ENCODE assay signal across 8 mouse cellular contexts in the genomic region with DNA sequence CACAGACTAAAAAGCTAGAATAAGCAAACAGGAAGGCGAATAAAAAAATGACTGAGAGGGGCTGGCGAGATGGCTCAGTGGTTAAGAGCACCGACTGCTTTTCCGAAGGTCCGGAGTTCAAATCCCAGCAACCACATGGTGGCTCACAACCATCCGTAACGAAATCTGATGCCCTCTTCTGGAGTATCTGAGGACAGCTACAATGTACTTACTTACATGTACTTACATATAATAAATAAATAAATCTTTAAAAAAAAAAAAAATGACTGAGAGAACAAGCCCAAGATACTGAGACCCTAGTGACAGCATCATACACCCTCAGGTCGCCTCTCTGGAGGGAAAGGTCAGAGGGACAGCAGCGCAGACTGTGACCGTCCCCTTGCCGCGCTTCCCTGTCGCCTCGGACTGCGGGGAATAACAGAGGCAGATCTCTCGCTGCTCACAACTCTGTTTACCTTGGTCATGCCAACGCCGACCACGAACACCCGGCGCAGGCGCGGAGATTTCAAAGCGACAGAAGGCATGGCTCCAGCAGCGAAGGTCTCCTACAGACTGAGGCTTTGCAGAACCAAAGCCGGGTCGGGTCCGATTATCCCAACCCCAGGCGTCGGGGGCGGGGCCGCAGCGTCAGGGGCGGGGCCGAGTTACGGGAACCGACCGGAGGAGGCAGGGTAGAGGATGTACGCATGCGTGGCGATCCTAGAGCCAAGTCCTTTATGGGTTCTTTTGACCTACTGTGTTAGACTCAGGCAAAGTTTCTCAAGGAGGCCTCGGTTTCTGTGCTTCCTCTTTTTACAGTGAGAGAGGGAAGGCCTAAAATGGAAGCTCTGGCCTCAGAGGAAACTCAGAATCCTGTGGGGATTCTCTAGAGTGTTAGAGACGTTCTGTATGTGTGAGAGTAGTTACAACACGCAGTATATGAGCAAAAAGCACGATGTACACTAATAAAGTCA. TPM values are rescaled to one million over a fixed set of nuclear protein-coding genes. Genes with fewer than 3 reads are reported as not detected.
A peak's percentile ranks its signal among the peaks of the same experiment; 100 is the strongest.
DNase-seq lines count a peak whose midpoint lies in the region; ATAC-seq and TF ChIP-seq lines count a peak whose summit lies in the region.

No protein-coding gene starts in this region.

- H3K27ac ChIP-seq in forebrain, embryonic 15.5 days (replicated peaks): peak overlapping the region; percentile 57
- H3K27ac ChIP-seq in layer of hippocampus, adult 2 months: peak overlapping the region; percentile 83
- 0 out of 2 replicates have a peak overlapping the region, but pooled peaks have one; percentile 55 for H3K27ac ChIP-seq in lung, embryonic 14.5 days (ENCODE audit: low read depth)
- peak overlapping the region; percentile 67; the same call in 1 of the 2 replicates for H3K27ac ChIP-seq in olfactory bulb, adult 2 months (ENCODE audit: insufficient read depth, low read depth, low read length)
- H3K27ac ChIP-seq in thymus, adult 2 months (ENCODE audit: control insufficient read depth, insufficient read depth, low read length): no peak overlapping the region

- ATAC-seq in forebrain, embryonic 15.5 days (replicated peaks): peak; percentile 95
- peak; percentile 95 for ATAC-seq in lung, embryonic 14.5 days (ENCODE audit: insufficient read depth)

- DNase-seq in ES-CJ7 (ENCODE audit: low read depth, low spot score): peak; percentile 97
- peak; percentile 95 for DNase-seq in cerebellum, adult 11 months
- peak; percentile 93 to 95 for DNase-seq in heart, postnatal 36 days
- DNase-seq in layer of hippocampus, adult 2 months (ENCODE audit: low spot score in 2 of 2): peak; percentile 93 to 94
- peak; percentile 95 for DNase-seq in lung, embryonic 14.5 days
- DNase-seq in thymus, adult 2 months: peak; percentile 92

- peak overlapping the region; percentile 67 for H3K9ac ChIP-seq in forebrain, embryonic 15.5 days (replicated peaks)
- peak overlapping the region; percentile 61 for H3K9ac ChIP-seq in lung, embryonic 14.5 days

- H3K36me3 ChIP-seq in forebrain, embryonic 15.5 days: no peaks in the 10 kb centered on the region
- H3K36me3 ChIP-seq in lung, embryonic 14.5 days (ENCODE audit: insufficient read depth): no peaks in the 10 kb centered on the region
- no peaks in the 10 kb centered on the region for H3K36me3 ChIP-seq in thymus, adult 2 months (ENCODE audit: control insufficient read depth, insufficient read depth, low read length)

- TF ChIP-seq POLR2A in olfactory bulb, adult 2 months (IDR thresholded peaks at IDR 0.05; ENCODE audit: insufficient read depth, low read depth, low read length): peak; percentile 74
- peak; percentile 30; the same call in 1 of the 2 replicates for TF ChIP-seq POLR2A in thymus, adult 2 months (IDR thresholded peaks at IDR 0.05; ENCODE audit: control insufficient read depth, extremely low read depth, insufficient read depth, low read length, poor library complexity)

- H3K27me3 ChIP-seq in forebrain, embryonic 15.5 days: no peaks in the 10 kb centered on the region
- H3K27me3 ChIP-seq in lung, embryonic 14.5 days (ENCODE audit: insufficient read depth, low read length): no peaks in the 10 kb centered on the region
- no peaks in the 10 kb centered on the region for H3K27me3 ChIP-seq in thymus, adult 2 months (ENCODE audit: control insufficient read depth, insufficient read depth, low read length)

- 13% methylated on average over 45 of the region's 45 CpGs for WGBS in forebrain, embryonic 15.5 days
- whole genome bisulfite sequencing in lung, embryonic 14.5 days: 11% methylated on average over 43 of the region's 45 CpGs
- WGBS in olfactory bulb, adult 2 months: 12% methylated on average over 45 of the region's 45 CpGs
- WGBS in thymus, adult 2 months: 12% methylated on average over 45 of the region's 45 CpGs

- peak; percentile 34 for TF ChIP-seq CTCF in layer of hippocampus, adult 2 months (conservative IDR thresholded peaks at IDR 0.05)
- peak; percentile 16; the same call in 1 of the 2 replicates for TF ChIP-seq CTCF in lung, embryonic 14.5 days (IDR thresholded peaks at IDR 0.05; ENCODE audit: low read depth)
- TF ChIP-seq CTCF in olfactory bulb, adult 2 months (IDR thresholded peaks at IDR 0.05; ENCODE audit: insufficient read depth, low read depth, low read length): 0 out of 2 replicates have a peak, but pooled peaks have one; percentile 13
- no peak for TF ChIP-seq CTCF in thymus, adult 2 months (IDR thresholded peaks at IDR 0.05; ENCODE audit: borderline replicate concordance, control insufficient read depth, extremely low read depth, insufficient read depth, low read length, poor library complexity)

- peak overlapping the region; percentile 66 for H3K4me3 ChIP-seq in forebrain, embryonic 15.5 days
- peak overlapping the region; percentile 60 for H3K4me3 ChIP-seq in layer of hippocampus, adult 2 months
- H3K4me3 ChIP-seq in lung, embryonic 14.5 days (ENCODE audit: low read depth, low read length): peak overlapping the region; percentile 47
- peak overlapping the region; percentile 66 for H3K4me3 ChIP-seq in olfactory bulb, adult 2 months (ENCODE audit: insufficient read depth, low read depth, low read length)
- peak overlapping the region; percentile 92 for H3K4me3 ChIP-seq in thymus, adult 2 months (ENCODE audit: control insufficient read depth, insufficient read depth, low read length)

- peak overlapping the region; percentile 55 for H3K4me2 ChIP-seq in forebrain, embryonic 15.5 days (replicated peaks)
- peak overlapping the region; percentile 63 for H3K4me2 ChIP-seq in lung, embryonic 14.5 days

- H3K4me1 ChIP-seq in forebrain, embryonic 15.5 days: no peaks in the 10 kb centered on the region
- no peaks in the 10 kb centered on the region for H3K4me1 ChIP-seq in lung, embryonic 14.5 days (ENCODE audit: insufficient read depth)
- H3K4me1 ChIP-seq in olfactory bulb, adult 2 months (ENCODE audit: control insufficient read depth, insufficient read depth, low read length): no peaks in the 10 kb centered on the region
- no peaks in the 10 kb centered on the region for H3K4me1 ChIP-seq in thymus, adult 2 months (replicated peaks; ENCODE audit: control insufficient read depth, insufficient read depth, low read length)

- H3K9me3 ChIP-seq in forebrain, embryonic 15.5 days: no peaks in the 10 kb centered on the region
- H3K9me3 ChIP-seq in lung, embryonic 14.5 days (ENCODE audit: low read depth, low read length): no peaks in the 10 kb centered on the region

- intact Hi-C loops in heart, postnatal 36 days (cut with DNase I): no loop called here

RNA-seq across cellular contexts. Expression of a gene that starts 22.0 kb away (rescaled TPM):
- 0.14 and 0.33 TPM in 2 replicates for polyA plus RNA-seq in forebrain, embryonic 15.5 days (2015; fragmentation: Nextera tagmentation; extraction: Ambion mirVana)
- total RNA-seq in heart, postnatal 36 days (2021): 10 to 100 TPM; 25.6 to 26.3 TPM
- 10 to 100 TPM; 10.2 to 10.4 TPM for total RNA-seq in layer of hippocampus, adult 2 months (2021)
- polyA plus RNA-seq in lung, embryonic 14.5 days (2014; fragmentation: Nextera tagmentation; extraction: Ambion mirVana): 3.5 TPM in 2 replicates
- not detected in 2 replicates for polyA plus RNA-seq in olfactory bulb, adult 2 months (2012; ENCODE audit: insufficient read depth, insufficient read length, low replicate concordance, missing spikeins)
- 5.7 and 12.0 TPM in 2 replicates for polyA plus RNA-seq in thymus, adult 2 months (2012; rRNA removed)

RNA-seq across cellular contexts. Expression of a gene that starts 26.6 kb away (rescaled TPM):
- polyA plus RNA-seq in forebrain, embryonic 15.5 days (2015; fragmentation: Nextera tagmentation; extraction: Ambion mirVana): 206 and 214 TPM in 2 replicates
- total RNA-seq in heart, postnatal 36 days (2021): 100 to 1,000 TPM; 307 to 334 TPM
- 10 to 100 TPM; 91.8 to 96.0 TPM for total RNA-seq in layer of hippocampus, adult 2 months (2021)
- 239 and 248 TPM in 2 replicates for polyA plus RNA-seq in lung, embryonic 14.5 days (2014; fragmentation: Nextera tagmentation; extraction: Ambion mirVana)
- not detected in 2 replicates for polyA plus RNA-seq in olfactory bulb, adult 2 months (2012; ENCODE audit: insufficient read depth, insufficient read length, low replicate concordance, missing spikeins)
- 92.7 and 103 TPM in 2 replicates for polyA plus RNA-seq in thymus, adult 2 months (2012; rRNA removed)

RNA-seq across cellular contexts. Expression of a gene that starts 47.0 kb away (rescaled TPM):
- 10.0 and 10.4 TPM in 2 replicates for polyA plus RNA-seq in forebrain, embryonic 15.5 days (2015; fragmentation: Nextera tagmentation; extraction: Ambion mirVana)
- 10 to 100 TPM; 30.6 to 33.2 TPM for total RNA-seq in heart, postnatal 36 days (2021)
- 10 to 100 TPM; 20.2 to 21.1 TPM for total RNA-seq in layer of hippocampus, adult 2 months (2021)
- 43.4 and 44.3 TPM in 2 replicates for polyA plus RNA-seq in lung, embryonic 14.5 days (2014; fragmentation: Nextera tagmentation; extraction: Ambion mirVana)
- polyA plus RNA-seq in olfactory bulb, adult 2 months (2012; ENCODE audit: insufficient read depth, insufficient read length, low replicate concordance, missing spikeins): not detected in 2 replicates
- 9.4 and 14.7 TPM in 2 replicates for polyA plus RNA-seq in thymus, adult 2 months (2012; rRNA removed)

Comparison
In these comparisons a context has a peak if more than half of its experiments do, and no peak if none do; other contexts are left out.
1. RNA of a gene that starts 26.6 kb away (polyA plus RNA-seq): 239 to 248 TPM in lung, embryonic 14.5 days, 206 to 214 TPM in forebrain, embryonic 15.5 days and 92.7 to 103 TPM in thymus, adult 2 months; not detected in olfactory bulb, adult 2 months; every median in the first group is over 10 times any median in the second.
2. RNA of a gene that starts 47.0 kb away (polyA plus RNA-seq): 43.4 to 44.3 TPM in lung, embryonic 14.5 days, 9.4 to 14.7 TPM in thymus, adult 2 months and 10.0 to 10.4 TPM in forebrain, embryonic 15.5 days; not detected in olfactory bulb, adult 2 months; every median in the first group is over 10 times any median in the second.
3. Peak in every context shown above with its lines, with median percentiles within 50 percentile points of each other: DNase-seq and H3K4me3 ChIP-seq.